Mouse (Mus musculus): ENCODE data around the gene Snx4. TPM values are rescaled to one million over a fixed set of nuclear protein-coding genes. Genes with fewer than 3 reads are reported as not detected.

Gene Snx4
- polyA plus RNA-seq, 1 experiment from 2014 or later, result 83.0 TPM

- no peak overlapping the region for H3K4me2 ChIP-seq (replicated peaks)
- no peak overlapping the region for H3K4me3 ChIP-seq
- no peaks in the 10 kb centered on the region for H3K27me3 ChIP-seq
- 93% methylated on average over 7 of the region's 7 CpGs for WGBS
- no peak for ATAC-seq (ENCODE audit: low FRiP score)
- peaks cover 83% of the 10 kb centered on the region for H3K36me3 ChIP-seq
- H3K9me3 ChIP-seq (replicated peaks), result no peaks in the 10 kb centered on the region; the same call in 1 of the 2 replicates
- no peak overlapping the region for H3K9ac ChIP-seq
- no peaks in the 10 kb centered on the region for H3K4me1 ChIP-seq
- no peak overlapping the region for H3K27ac ChIP-seq
Measured at GRCm38 (mm10) chr16:33289981-33290380, 38.7 kb downstream of the Snx4 start.

DNA sequence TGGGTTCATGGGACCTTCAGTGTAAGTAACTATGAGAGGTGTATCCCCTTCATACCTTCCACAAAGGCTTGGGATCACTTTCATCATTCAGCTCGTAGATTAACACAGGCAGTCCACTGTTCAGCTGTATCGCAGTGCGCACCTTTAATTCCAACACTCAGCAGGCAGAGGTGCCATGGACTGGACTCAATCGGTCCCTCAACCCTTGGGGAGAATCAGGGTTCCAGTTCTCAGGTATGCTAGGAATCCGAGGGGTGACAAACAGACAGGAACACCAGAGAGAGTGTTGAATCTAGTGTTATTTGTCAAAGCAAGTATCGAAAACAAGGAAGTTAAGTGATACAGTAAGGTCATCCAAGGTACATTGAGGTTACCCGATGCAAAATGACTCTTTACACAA lies 41.0 kb downstream of the Snx4 start:
- Histone ChIP-seq H3K27me3 (no peaks in the 10 kb centered on the region), H3K9me3 (replicated peaks) (no peaks in the 10 kb centered on the region; the same call in 1 of the 2 replicates), H3K4me1 (no peaks in the 10 kb centered on the region), H3K4me2 (replicated peaks) (no peak overlapping the region), H3K4me3 (no peak overlapping the region), H3K27ac (no peak overlapping the region), H3K9ac (no peak overlapping the region), H3K36me3 (peaks cover 92% of the 10 kb centered on the region)
- ATAC-seq (ENCODE audit: low FRiP score), result no peak
- 94% methylated on average over 7 of the region's 7 CpGs for WGBS

GRCm38 (mm10) chr16:33294681-33295080 lies 43.4 kb downstream of the Snx4 start:
- Histone ChIP-seq H3K4me1 (no peaks in the 10 kb centered on the region), H3K27me3 (no peaks in the 10 kb centered on the region), H3K27ac (no peak overlapping the region), H3K9me3 (replicated peaks) (no peaks in the 10 kb centered on the region; the same call in 1 of the 2 replicates), H3K4me2 (replicated peaks) (no peak overlapping the region), H3K9ac (no peak overlapping the region), H3K36me3 (peaks cover 83% of the 10 kb centered on the region), H3K4me3 (no peak overlapping the region)
- WGBS, result 94% methylated on average over 7 of the region's 7 CpGs
- no peak for ATAC-seq (ENCODE audit: low FRiP score)

DNA sequence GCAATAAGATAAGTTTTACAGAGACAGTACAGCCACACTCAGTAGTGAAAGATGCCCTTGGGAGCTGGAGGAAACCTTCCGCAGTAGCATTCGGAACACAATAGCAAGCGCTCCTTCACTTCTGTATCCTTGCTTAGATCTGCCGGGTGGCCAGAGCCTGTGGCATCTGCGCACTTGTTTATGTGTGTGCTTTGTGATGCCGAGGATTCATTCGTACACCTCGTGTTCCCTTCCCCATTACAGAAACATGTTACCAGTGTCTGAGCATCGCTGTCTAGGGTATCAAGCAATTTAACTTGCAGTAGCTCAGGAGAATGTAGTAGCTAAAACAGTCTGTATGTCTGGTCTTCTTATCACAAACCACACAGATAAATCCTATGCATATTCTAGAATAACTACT lies 44.1 kb downstream of the Snx4 start:
- no peak overlapping the region for H3K9ac ChIP-seq
- no peak overlapping the region for H3K4me3 ChIP-seq
- no peaks in the 10 kb centered on the region; the same call in 1 of the 2 replicates for H3K9me3 ChIP-seq (replicated peaks)
- H3K36me3 ChIP-seq, result peaks cover 82% of the 10 kb centered on the region
- 94% methylated on average over 9 of the region's 9 CpGs for WGBS
- no peaks in the 10 kb centered on the region for H3K4me1 ChIP-seq
- H3K27ac ChIP-seq, result no peak overlapping the region
- H3K27me3 ChIP-seq, result no peaks in the 10 kb centered on the region
- ATAC-seq (ENCODE audit: low FRiP score), result no peak
- H3K4me2 ChIP-seq (replicated peaks), result no peak overlapping the region

DNA sequence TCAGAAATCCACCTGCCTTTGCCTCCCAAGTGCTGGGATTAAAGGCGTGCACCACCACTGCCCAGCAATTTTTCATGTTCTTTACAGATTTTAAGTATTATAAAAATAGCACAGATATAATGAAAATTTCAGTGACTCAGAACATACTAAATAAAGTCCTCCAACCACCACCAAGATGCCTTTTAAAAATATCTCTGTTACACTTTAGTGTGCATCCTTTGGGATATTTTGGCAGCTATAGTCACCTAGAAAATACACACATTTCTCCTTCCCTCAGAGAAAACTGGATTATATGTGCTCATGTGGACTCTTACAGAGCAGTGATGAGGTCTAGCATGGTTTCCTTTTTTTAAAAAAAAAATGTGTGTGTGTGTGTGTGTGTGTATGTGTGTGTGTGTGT lies 46.3 kb downstream of the Snx4 start:
- no peak overlapping the region for H3K9ac ChIP-seq
- ATAC-seq (ENCODE audit: low FRiP score), result no peak
- H3K27me3 ChIP-seq, result no peaks in the 10 kb centered on the region
- H3K36me3 ChIP-seq, result peaks cover 75% of the 10 kb centered on the region
- no peak overlapping the region for H3K27ac ChIP-seq
- WGBS, result 90% methylated on average over 1 of the region's 1 CpGs
- H3K9me3 ChIP-seq (replicated peaks), result no peaks in the 10 kb centered on the region
- no peaks in the 10 kb centered on the region for H3K4me1 ChIP-seq
- no peak overlapping the region for H3K4me2 ChIP-seq (replicated peaks)
- H3K4me3 ChIP-seq, result no peak overlapping the region

DNA sequence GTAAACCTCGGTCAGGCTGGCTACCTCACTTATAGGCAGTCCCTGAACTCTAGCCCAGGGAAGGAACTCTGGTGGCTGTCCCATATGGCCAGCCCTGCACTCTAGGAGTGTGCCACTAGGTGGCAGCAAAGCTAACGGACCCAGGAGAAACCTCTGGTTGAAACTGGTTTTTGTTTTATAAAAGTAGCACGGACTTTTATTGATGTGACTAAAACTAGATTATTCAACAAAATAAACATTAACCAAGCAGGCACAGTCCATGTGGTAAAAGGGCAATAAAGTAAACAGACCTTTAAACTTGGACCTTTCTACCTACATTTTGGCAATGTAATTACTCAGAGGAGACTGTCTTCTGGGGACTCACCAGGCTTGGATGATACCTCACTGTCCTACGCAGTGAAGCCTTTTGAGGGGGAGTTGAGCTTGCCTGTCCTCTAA lies 55.4 kb downstream of the Snx4 start:
- Histone ChIP-seq H3K4me3 (no peak overlapping the region), H3K4me1 (peaks cover 7% of the 10 kb centered on the region), H3K36me3 (peaks cover 12% of the 10 kb centered on the region), H3K9me3 (replicated peaks) (no peaks in the 10 kb centered on the region), H3K27ac (no peak overlapping the region), H3K9ac (no peak overlapping the region), H3K4me2 (replicated peaks) (no peak overlapping the region), H3K27me3 (no peaks in the 10 kb centered on the region)
- peak; percentile 57; the same call in 1 of the 2 replicates for ATAC-seq (ENCODE audit: low FRiP score)
- 19% methylated on average over 4 of the region's 4 CpGs for WGBS

DNA sequence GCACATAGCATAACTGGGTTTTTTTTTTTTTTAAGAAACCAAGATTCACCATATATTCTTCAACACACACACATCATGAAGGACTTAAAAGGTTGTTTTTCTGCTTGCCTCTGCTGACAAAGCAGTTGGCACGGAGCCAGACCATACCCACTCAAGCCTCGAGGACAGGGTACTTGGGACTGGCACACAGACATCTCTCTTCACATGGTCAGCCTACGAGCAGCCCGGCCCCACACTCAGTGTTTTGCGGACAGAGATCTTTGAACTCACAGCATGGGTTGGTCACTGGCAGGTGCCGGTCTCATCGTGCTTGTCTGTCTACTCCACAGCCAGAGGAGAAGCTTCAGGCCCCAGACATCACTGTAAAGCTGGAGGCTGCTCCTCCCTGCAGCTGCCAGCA lies 56.5 kb downstream of the Snx4 start:
- ATAC-seq (ENCODE audit: low FRiP score), result no peak
- no peaks in the 10 kb centered on the region for H3K27me3 ChIP-seq
- H3K4me3 ChIP-seq, result no peak overlapping the region
- peaks cover 7% of the 10 kb centered on the region for H3K4me1 ChIP-seq
- no peaks in the 10 kb centered on the region for H3K9me3 ChIP-seq (replicated peaks)
- WGBS, result 74% methylated on average over 7 of the region's 7 CpGs
- H3K27ac ChIP-seq, result no peak overlapping the region
- H3K36me3 ChIP-seq, result peaks cover 11% of the 10 kb centered on the region
- no peak overlapping the region for H3K9ac ChIP-seq
- H3K4me2 ChIP-seq (replicated peaks), result no peak overlapping the region

- no peak overlapping the region for H3K4me3 ChIP-seq
- peaks cover 7% of the 10 kb centered on the region for H3K4me1 ChIP-seq
- H3K9ac ChIP-seq, result no peak overlapping the region
- H3K27ac ChIP-seq, result no peak overlapping the region
- H3K27me3 ChIP-seq, result no peaks in the 10 kb centered on the region
- 82% methylated on average over 3 of the region's 3 CpGs for WGBS
- H3K4me2 ChIP-seq (replicated peaks), result no peak overlapping the region
- ATAC-seq (ENCODE audit: low FRiP score), result no peak
- H3K36me3 ChIP-seq, result peaks cover 11% of the 10 kb centered on the region
- no peaks in the 10 kb centered on the region for H3K9me3 ChIP-seq (replicated peaks)
Measured at GRCm38 (mm10) chr16:33309066-33309465, 57.8 kb downstream of the Snx4 start.

- 92% methylated on average over 4 of the region's 4 CpGs for WGBS
- ATAC-seq (ENCODE audit: low FRiP score), result no peak
- H3K27ac ChIP-seq, result no peak overlapping the region
- H3K9ac ChIP-seq, result no peak overlapping the region
- H3K4me1 ChIP-seq, result no peaks in the 10 kb centered on the region
- H3K4me3 ChIP-seq, result no peak overlapping the region
- no peaks in the 10 kb centered on the region for H3K27me3 ChIP-seq
- H3K9me3 ChIP-seq (replicated peaks), result no peaks in the 10 kb centered on the region
- no peaks in the 10 kb centered on the region for H3K36me3 ChIP-seq
- H3K4me2 ChIP-seq (replicated peaks), result no peak overlapping the region
Measured at GRCm38 (mm10) chr16:33315611-33316010, 64.4 kb downstream of the Snx4 start.

- Histone ChIP-seq H3K27me3 (no peaks in the 10 kb centered on the region), H3K27ac (no peak overlapping the region), H3K36me3 (no peaks in the 10 kb centered on the region), H3K4me3 (no peak overlapping the region), H3K4me2 (replicated peaks) (no peak overlapping the region), H3K4me1 (0 out of 2 replicates have a peak, but pooled peaks cover 2% of the 10 kb centered on the region), H3K9me3 (replicated peaks) (no peaks in the 10 kb centered on the region), H3K9ac (no peak overlapping the region)
- 68% methylated on average over 3 of the region's 3 CpGs for WGBS
- no peak for ATAC-seq (ENCODE audit: low FRiP score)
Measured at GRCm38 (mm10) chr16:33317646-33318045, 66.4 kb downstream of the Snx4 start.

DNA sequence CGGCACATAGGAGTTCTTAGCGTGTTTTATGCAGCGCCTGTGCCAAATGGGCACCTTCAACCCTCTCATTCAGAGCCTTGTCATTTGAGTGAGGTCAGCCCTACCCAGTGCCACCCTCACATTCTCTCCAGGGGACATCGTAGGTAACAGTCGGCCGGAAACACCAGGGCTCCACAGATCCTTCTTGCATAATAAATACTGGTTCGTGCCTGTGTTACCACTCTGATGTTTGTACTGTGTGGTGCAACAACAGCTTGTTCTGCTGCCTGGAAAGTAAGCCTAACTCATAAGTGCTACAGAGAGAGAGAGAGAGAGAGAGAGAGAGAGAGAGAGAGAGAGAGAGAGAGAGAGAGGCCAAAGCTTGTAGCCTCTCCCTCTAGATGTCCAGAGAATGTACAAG lies 66.8 kb downstream of the Snx4 start:
- 90% methylated on average over 7 of the region's 7 CpGs for WGBS
- no peak overlapping the region for H3K9ac ChIP-seq
- H3K27ac ChIP-seq, result no peak overlapping the region
- H3K36me3 ChIP-seq, result no peaks in the 10 kb centered on the region
- no peak overlapping the region for H3K4me2 ChIP-seq (replicated peaks)
- no peaks in the 10 kb centered on the region for H3K9me3 ChIP-seq (replicated peaks)
- H3K27me3 ChIP-seq, result no peaks in the 10 kb centered on the region
- H3K4me3 ChIP-seq, result no peak overlapping the region
- ATAC-seq (ENCODE audit: low FRiP score), result no peak
- 0 out of 2 replicates have a peak, but pooled peaks cover 2% of the 10 kb centered on the region for H3K4me1 ChIP-seq

GRCm38 (mm10) chr16:33325704-33326455 lies 74.6 kb downstream of the Snx4 start:
- no peak overlapping the region for H3K4me2 ChIP-seq (replicated peaks)
- H3K4me1 ChIP-seq, result 0 out of 2 replicates have a peak, but pooled peaks cover 6% of the 10 kb centered on the region
- no peaks in the 10 kb centered on the region for H3K27me3 ChIP-seq
- no peak for ATAC-seq (ENCODE audit: low FRiP score)
- H3K9ac ChIP-seq, result no peak overlapping the region
- H3K27ac ChIP-seq, result 0 out of 2 replicates have a peak overlapping the region, but pooled peaks have one; percentile 5
- H3K9me3 ChIP-seq (replicated peaks), result no peaks in the 10 kb centered on the region
- WGBS, result 46% methylated on average over 12 of the region's 12 CpGs
- no peak overlapping the region for H3K4me3 ChIP-seq
- H3K36me3 ChIP-seq, result no peaks in the 10 kb centered on the region

DNA sequence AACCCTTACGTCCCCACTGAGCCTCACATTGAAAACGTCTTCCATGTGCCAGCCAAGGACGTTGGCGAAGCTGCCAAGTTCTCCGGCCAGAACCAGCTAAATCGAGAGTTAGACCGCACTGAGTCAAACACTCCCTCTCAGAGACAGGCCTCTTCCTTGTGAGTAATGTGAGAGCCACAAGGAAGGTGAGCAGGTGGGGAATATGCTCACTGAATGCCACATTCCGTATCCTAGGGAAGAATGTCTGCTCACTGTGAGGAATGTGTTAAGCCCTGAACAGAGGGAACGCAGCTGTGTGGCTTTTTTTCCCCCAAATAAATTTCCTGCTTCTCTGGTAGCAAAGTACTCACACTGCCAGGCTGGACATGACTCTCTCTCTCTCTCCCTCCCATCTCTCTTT lies 75.3 kb downstream of the Snx4 start:
- H3K9ac ChIP-seq, result no peak overlapping the region
- 75% methylated on average over 9 of the region's 9 CpGs for WGBS
- 0 out of 2 replicates have a peak, but pooled peaks cover 6% of the 10 kb centered on the region for H3K4me1 ChIP-seq
- H3K9me3 ChIP-seq (replicated peaks), result no peaks in the 10 kb centered on the region
- ATAC-seq (ENCODE audit: low FRiP score), result no peak
- no peaks in the 10 kb centered on the region for H3K36me3 ChIP-seq
- H3K27ac ChIP-seq, result 0 out of 2 replicates have a peak overlapping the region, but pooled peaks have one; percentile 5
- no peak overlapping the region for H3K4me3 ChIP-seq
- no peaks in the 10 kb centered on the region for H3K27me3 ChIP-seq
- no peak overlapping the region for H3K4me2 ChIP-seq (replicated peaks)
